Mouse (Mus musculus): Measurements from ENCODE around the gene Cpne1. TPM values are rescaled to one million over a fixed set of nuclear protein-coding genes. Genes with fewer than 3 reads are reported as not detected.

The Cpne1 gene
- total and polyA plus RNA-seq, 3 experiments, result 33.0 to 39.8 (median 34.0) TPM

GRCm38 (mm10) chr2:156079674-156080073, 32.1 kb downstream of the Cpne1 start:
- DNase-seq (ENCODE audit: extremely low read depth), result no peak
- Histone ChIP-seq H3K36me3 (replicated peaks in 1 of 2; ENCODE audit: control insufficient read depth in 1 of 2, insufficient read depth in 1 of 2, low read length in 1 of 2) (peaks cover 41 to 58% of the 10 kb centered on the region in 2 experiments), H3K4me3 (replicated peaks in 1 of 3; ENCODE audit: low read depth in 2 of 3, low read length in 2 of 3, poor library complexity in 1 of 3) (no peak overlapping the region), H3K9me3 (replicated peaks; ENCODE audit: low read length) (no peaks in the 10 kb centered on the region), H3K79me2 (replicated peaks; ENCODE audit: control insufficient read depth, extremely low read depth, insufficient read depth, poor library complexity, severe bottlenecking) (no peaks in the 10 kb centered on the region), H3K9ac (ENCODE audit: insufficient read depth, low read depth) (no peak overlapping the region), H3K4me2 (ENCODE audit: insufficient read depth, low read depth, poor library complexity, severe bottlenecking) (no peak overlapping the region), H3K4me1 (ENCODE audit: control insufficient read depth in 1 of 2, insufficient read depth in 2 of 2) (no peaks in the 10 kb centered on the region), H3K27me3 (replicated peaks) (no peaks in the 10 kb centered on the region), H3K27ac (ENCODE audit: insufficient read depth, low read depth) (no peak overlapping the region)
- no peak for TF ChIP-seq BHLHE40 (IDR thresholded peaks at IDR 0.05; ENCODE audit: low read depth, low read length)
- no peak for TF ChIP-seq CTCF (conservative IDR thresholded peaks at IDR 0.05 in 1 of 2, IDR thresholded peaks at IDR 0.05 in 1 of 2; ENCODE audit: low read depth in 2 of 2, low read length in 2 of 2)
- TF ChIP-seq KAT2A (IDR thresholded peaks at IDR 0.05; ENCODE audit: insufficient replicate concordance, low read length), result no peak
- in situ Hi-C loops (cut with MboI; ENCODE audit: low pct_ligation_motif_present, low pct_unique_long_range_greater_than_20kb, low sequenced_read_pairs), result no loop called here
- dilution Hi-C loops (cut with MboI; ENCODE audit: extremely low pct_ligation_motif_present, extremely low pct_unique_long_range_greater_than_20kb, low sequenced_read_pairs), result no loop called here

- no peak overlapping the region for H3K27ac ChIP-seq (ENCODE audit: insufficient read depth, low read depth)
- H3K9ac ChIP-seq (ENCODE audit: insufficient read depth, low read depth), result no peak overlapping the region
- no peaks in the 10 kb centered on the region for H3K79me2 ChIP-seq (replicated peaks; ENCODE audit: control insufficient read depth, extremely low read depth, insufficient read depth, poor library complexity, severe bottlenecking)
- H3K4me1 ChIP-seq (ENCODE audit: control insufficient read depth in 1 of 2, insufficient read depth in 2 of 2), result no peaks in the 10 kb centered on the region
- H3K36me3 ChIP-seq (replicated peaks in 1 of 2; ENCODE audit: control insufficient read depth in 1 of 2, insufficient read depth in 1 of 2, low read length in 1 of 2), result peaks cover 43 to 62% of the 10 kb centered on the region in 2 experiments
- dilution Hi-C loops (cut with MboI; ENCODE audit: extremely low pct_ligation_motif_present, extremely low pct_unique_long_range_greater_than_20kb, low sequenced_read_pairs) (no loop called here), in situ Hi-C loops (cut with MboI; ENCODE audit: low pct_ligation_motif_present, low pct_unique_long_range_greater_than_20kb, low sequenced_read_pairs) (no loop called here)
- H3K4me3 ChIP-seq (replicated peaks in 1 of 3; ENCODE audit: low read depth in 2 of 3, low read length in 2 of 3, poor library complexity in 1 of 3), result no peak overlapping the region
- TF ChIP-seq UBTF (IDR thresholded peaks at IDR 0.05; ENCODE audit: low read depth, low read length) (no peak), E2F4 (IDR thresholded peaks at IDR 0.05; ENCODE audit: insufficient replicate concordance, low read depth, low read length) (no peak), ZNF384 (IDR thresholded peaks at IDR 0.05; ENCODE audit: low read depth, low read length) (no peak), KAT2A (IDR thresholded peaks at IDR 0.05; ENCODE audit: insufficient replicate concordance, low read length) (no peak), MAX (IDR thresholded peaks at IDR 0.05; ENCODE audit: low read length) (no peak), TBP (conservative IDR thresholded peaks at IDR 0.05; ENCODE audit: low read depth, low read length) (no peak), IRF4 (IDR thresholded peaks at IDR 0.05; ENCODE audit: low read depth, low read length) (no peak), ETS1 (conservative IDR thresholded peaks at IDR 0.05; ENCODE audit: low read depth, low read length) (no peak), ZMIZ1 (IDR thresholded peaks at IDR 0.05; ENCODE audit: low read depth, low read length) (no peak), MAFK (IDR thresholded peaks at IDR 0.05; ENCODE audit: insufficient replicate concordance, low read length) (no peak)
- no peak for DNase-seq (ENCODE audit: extremely low read depth)
- no peaks in the 10 kb centered on the region for H3K27me3 ChIP-seq (replicated peaks)
- no peaks in the 10 kb centered on the region for H3K9me3 ChIP-seq (replicated peaks; ENCODE audit: low read length)
- H3K4me2 ChIP-seq (ENCODE audit: insufficient read depth, low read depth, poor library complexity, severe bottlenecking), result no peak overlapping the region
These were observed 32.6 kb downstream of the Cpne1 start for GRCm38 (mm10) chr2:156079183-156079560.

DNA sequence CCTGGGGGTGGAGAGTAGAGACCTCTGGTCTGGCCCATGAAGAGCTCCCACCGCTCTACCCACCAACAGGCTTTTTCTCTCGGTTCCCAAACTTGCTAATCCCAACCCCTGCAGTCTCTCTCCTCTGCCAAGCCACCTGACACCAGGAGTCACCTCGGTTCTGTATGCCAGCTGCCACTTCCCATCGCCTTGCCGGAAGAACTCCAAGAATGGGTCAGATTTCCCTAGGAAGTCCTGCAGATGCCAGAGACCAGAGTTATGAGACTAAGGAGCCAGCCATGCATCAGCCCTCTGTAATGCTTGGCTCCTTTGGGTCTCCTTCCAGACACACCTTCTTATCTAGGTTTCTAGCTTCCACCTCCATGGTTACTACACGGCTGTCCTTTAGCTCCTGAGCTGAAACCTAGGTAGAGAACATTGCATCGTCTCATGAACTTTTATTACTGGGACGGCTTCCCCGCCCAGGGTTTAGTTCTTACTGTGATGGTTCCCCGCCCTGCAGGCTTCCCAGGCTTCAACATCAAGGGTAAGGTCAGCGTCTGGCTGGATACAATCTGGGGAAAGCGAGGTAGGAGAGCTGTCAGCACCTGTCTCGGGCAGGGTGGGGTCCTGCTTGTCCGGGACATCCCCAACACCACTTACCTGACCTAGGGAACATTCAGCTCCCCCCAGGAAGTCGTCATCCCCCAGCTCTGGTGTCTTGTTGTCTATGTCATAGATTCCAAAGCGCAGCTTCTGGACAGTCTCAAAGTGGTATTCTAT, 33.2 kb downstream of the Cpne1 start:
- no peak overlapping the region for H3K4me2 ChIP-seq (ENCODE audit: insufficient read depth, low read depth, poor library complexity, severe bottlenecking)
- H3K27me3 ChIP-seq (replicated peaks), result no peaks in the 10 kb centered on the region
- no peaks in the 10 kb centered on the region for H3K4me1 ChIP-seq (ENCODE audit: control insufficient read depth in 1 of 2, insufficient read depth in 2 of 2)
- no peak overlapping the region for H3K9ac ChIP-seq (ENCODE audit: insufficient read depth, low read depth)
- no peak overlapping the region for H3K4me3 ChIP-seq (replicated peaks in 1 of 3; ENCODE audit: low read depth in 2 of 3, low read length in 2 of 3, poor library complexity in 1 of 3)
- in situ Hi-C loops (cut with MboI; ENCODE audit: low pct_ligation_motif_present, low pct_unique_long_range_greater_than_20kb, low sequenced_read_pairs) (no loop called here), dilution Hi-C loops (cut with MboI; ENCODE audit: extremely low pct_ligation_motif_present, extremely low pct_unique_long_range_greater_than_20kb, low sequenced_read_pairs) (no loop called here)
- DNase-seq (ENCODE audit: extremely low read depth), result no peak
- H3K9me3 ChIP-seq (replicated peaks; ENCODE audit: low read length), result no peaks in the 10 kb centered on the region
- H3K36me3 ChIP-seq (replicated peaks in 1 of 2; ENCODE audit: control insufficient read depth in 1 of 2, insufficient read depth in 1 of 2, low read length in 1 of 2), result peaks cover 48 to 68% of the 10 kb centered on the region in 2 experiments
- H3K27ac ChIP-seq (ENCODE audit: insufficient read depth, low read depth), result no peak overlapping the region
- no peaks in the 10 kb centered on the region for H3K79me2 ChIP-seq (replicated peaks; ENCODE audit: control insufficient read depth, extremely low read depth, insufficient read depth, poor library complexity, severe bottlenecking)
- TF ChIP-seq MAZ (IDR thresholded peaks at IDR 0.05; ENCODE audit: low read depth, low read length) (no peak), JUN (IDR thresholded peaks at IDR 0.05; ENCODE audit: insufficient read depth, low read depth, low read length) (no peak), ZMIZ1 (IDR thresholded peaks at IDR 0.05; ENCODE audit: low read depth, low read length) (no peak), SMC3 (IDR thresholded peaks at IDR 0.05; ENCODE audit: low read depth, low read length) (no peak), JUND (conservative IDR thresholded peaks at IDR 0.05; ENCODE audit: low read depth, low read length) (no peak), CHD2 (IDR thresholded peaks at IDR 0.05; ENCODE audit: low read length) (no peak), UBTF (IDR thresholded peaks at IDR 0.05; ENCODE audit: low read depth, low read length) (no peak), MAFK (IDR thresholded peaks at IDR 0.05; ENCODE audit: insufficient replicate concordance, low read length) (no peak), EP300 (IDR thresholded peaks at IDR 0.05; ENCODE audit: low read length) (no peak), CTCF (conservative IDR thresholded peaks at IDR 0.05 in 1 of 2, IDR thresholded peaks at IDR 0.05 in 1 of 2; ENCODE audit: low read depth in 2 of 2, low read length in 2 of 2) (no peak), PAX5 (IDR thresholded peaks at IDR 0.05; ENCODE audit: low read length) (no peak), ELF1 (IDR thresholded peaks at IDR 0.05; ENCODE audit: low read depth, low read length) (no peak), POLR2AphosphoS2 (IDR thresholded peaks at IDR 0.05; ENCODE audit: low read depth, low read length) (no peak), MYC (IDR thresholded peaks at IDR 0.05; ENCODE audit: low read depth, low read length) (no peak), KAT2A (IDR thresholded peaks at IDR 0.05; ENCODE audit: insufficient replicate concordance, low read length) (no peak), USF2 (conservative IDR thresholded peaks at IDR 0.05; ENCODE audit: low read depth, low read length) (no peak), TBP (conservative IDR thresholded peaks at IDR 0.05; ENCODE audit: low read depth, low read length) (no peak), GABPA (IDR thresholded peaks at IDR 0.05; ENCODE audit: insufficient replicate concordance, low read depth, low read length) (no peak)

All from CH12.LX (cell line).